Mouse (Mus musculus) embryonic facial prominence, embryonic 12.5 days (tissue): ENCODE measurements around the gene Clec3a. TPM values are rescaled to one million over a fixed set of nuclear protein-coding genes. Genes with fewer than 3 reads are reported as not detected.
A peak's percentile ranks its signal among the peaks of the same experiment; 100 is the strongest.

Experiments used
- ATAC-seq: fragments of 200-750 bp; cut with Nextera tagmentation; 2 replicates; pipeline ENCODE4 v1.8.0; 2017; ENCODE audit not compliant: insufficient number of reproducible peaks, insufficient read depth, low FRiP score, low TSS enrichment
- H3K27ac ChIP-seq: fragments of 300-500 bp; sonication (generic); 2 replicates; pipeline ENCODE4 v1.5.1; 2016; ENCODE audit warnings: mild to moderate bottlenecking
- H3K27me3 ChIP-seq: fragments of 300-500 bp; sonication (generic); 2 replicates; pipeline ENCODE4 v1.6.1; 2016; ENCODE audit warnings: mild to moderate bottlenecking, moderate library complexity
- H3K36me3 ChIP-seq: fragments of 300-500 bp; sonication (generic); 2 replicates; pipeline ENCODE4 v1.6.1; 2016; ENCODE audit warnings: mild to moderate bottlenecking
- H3K4me1 ChIP-seq: fragments of 300-500 bp; sonication (generic); 2 replicates; pipeline ENCODE4 v1.6.1; 2016
- H3K4me2 ChIP-seq: fragments of 300-500 bp; sonication (generic); replicated peaks from 2 replicates; pipeline ENCODE4 v1.6.1; 2016; ENCODE audit warnings: mild to moderate bottlenecking, moderate library complexity
- H3K4me3 ChIP-seq: fragments of 300-500 bp; sonication (generic); 2 replicates; pipeline ENCODE4 v1.5.1; 2016; ENCODE audit warnings: mild to moderate bottlenecking
- H3K9ac ChIP-seq: fragments of 300-500 bp; sonication (generic); 2 replicates; pipeline ENCODE4 v1.6.1; 2016; ENCODE audit warnings: mild to moderate bottlenecking, moderate library complexity
- H3K9me3 ChIP-seq: fragments of 300-500 bp; sonication (generic); 2 replicates; pipeline ENCODE4 v1.6.1; 2016; ENCODE audit warnings: mild to moderate bottlenecking, moderate library complexity
- WGBS: fragments of 180-500 bp; shearing (Covaris S2); methylation state at CpG from one replicate; pipeline ENCODE4 v1.1.7; 2016; 5-methylcytosine and 5-hydroxymethylcytosine counted together
- polyA plus RNA-seq: library from polyadenylated mRNA; unstranded; fragments of >200 nt; fragmentation: Nextera tagmentation; extraction: Ambion mirVana; gene quantifications from 2 replicates; pipeline ENCODE4 v1.2.1, GENCODE M21; 2016

Clec3a gene
- polyA plus RNA-seq, 1 experiment from 2014 or later: 0.50 TPM

GRCm38 (mm10) chr8:114421544-114421943 lies 3.7 kb downstream of the Clec3a start:
- no peaks in the 10 kb centered on the region for H3K27me3 ChIP-seq
- H3K4me3 ChIP-seq: no peak overlapping the region
- no peak for ATAC-seq

GRCm38 (mm10) chr8:114438236-114438635 lies 20.4 kb downstream of the Clec3a start:
- Histone ChIP-seq H3K27ac (no peak overlapping the region), H3K4me3 (no peak overlapping the region), H3K9me3 (no peaks in the 10 kb centered on the region), H3K36me3 (no peaks in the 10 kb centered on the region), H3K4me1 (peaks cover 4% of the 10 kb centered on the region; the same call in 1 of the 2 replicates), H3K27me3 (no peaks in the 10 kb centered on the region), H3K9ac (no peak overlapping the region), H3K4me2 (no peak overlapping the region)
- WGBS: 10% methylated on average over 6 of the region's 6 CpGs
- ATAC-seq: no peak

More at GRCm38 (mm10) chr8:114421544-114421943, 3.7 kb downstream of the Clec3a start:
- WGBS: 77% methylated on average over 4 of the region's 4 CpGs
- Histone ChIP-seq H3K36me3 (no peaks in the 10 kb centered on the region), H3K4me2 (no peak overlapping the region), H3K4me1 (no peaks in the 10 kb centered on the region), H3K9me3 (no peaks in the 10 kb centered on the region), H3K9ac (no peak overlapping the region), H3K27ac (no peak overlapping the region)

- peak within 1 kb of the TSS; percentile 55 for H3K4me3 ChIP-seq
- H3K9me3 ChIP-seq: no peaks in the 10 kb centered on the region
- no peaks in the 10 kb centered on the region for H3K36me3 ChIP-seq
- H3K9ac ChIP-seq: peak within 1 kb of the TSS; percentile 66
- no peaks in the 10 kb centered on the region for H3K27me3 ChIP-seq
- H3K4me1 ChIP-seq: peaks cover 4% of the 10 kb centered on the region; the same call in 1 of the 2 replicates
- WGBS: under 1% methylated on average over 54 of the region's 54 CpGs
- H3K27ac ChIP-seq: peak within 1 kb of the TSS; percentile 51; the same call in 1 of the 2 replicates
- H3K4me2 ChIP-seq: peak within 1 kb of the TSS; percentile 78
- peak; percentile 99 for ATAC-seq
These were observed 21.7 kb downstream of the Clec3a start, which contains the start of gene Wwox for GRCm38 (mm10) chr8:114439334-114440204. TSS of gene Wwox (plus strand) at chr8:114439655.

GRCm38 (mm10) chr8:114440205-114440589 lies 22.3 kb downstream of the Clec3a start:
- Histone ChIP-seq H3K4me3 (peak overlapping the region; percentile 55), H3K27me3 (no peaks in the 10 kb centered on the region), H3K9me3 (no peaks in the 10 kb centered on the region), H3K27ac (0 out of 2 replicates have a peak overlapping the region, but pooled peaks have one; percentile 51), H3K36me3 (no peaks in the 10 kb centered on the region), H3K4me2 (peak overlapping the region; percentile 78), H3K4me1 (peaks cover 4% of the 10 kb centered on the region; the same call in 1 of the 2 replicates), H3K9ac (peak overlapping the region; percentile 66)
- no peak for ATAC-seq
- WGBS: 14% methylated on average over 5 of the region's 5 CpGs

GRCm38 (mm10) chr8:114441616-114442015 lies 23.7 kb downstream of the Clec3a start:
- Histone ChIP-seq H3K4me2 (no peak overlapping the region), H3K27me3 (no peaks in the 10 kb centered on the region), H3K4me1 (peaks cover 4% of the 10 kb centered on the region; the same call in 1 of the 2 replicates), H3K9ac (no peak overlapping the region), H3K36me3 (no peaks in the 10 kb centered on the region), H3K9me3 (no peaks in the 10 kb centered on the region), H3K27ac (no peak overlapping the region), H3K4me3 (no peak overlapping the region)
- WGBS: 86% methylated on average over 4 of the region's 4 CpGs
- ATAC-seq: no peak

GRCm38 (mm10) chr8:114446884-114447283 lies 29.0 kb downstream of the Clec3a start:
- no peaks in the 10 kb centered on the region for H3K9me3 ChIP-seq
- H3K27me3 ChIP-seq: no peaks in the 10 kb centered on the region
- no peak overlapping the region for H3K9ac ChIP-seq
- H3K36me3 ChIP-seq: peaks cover 3% of the 10 kb centered on the region; the same call in 1 of the 2 replicates
- no peaks in the 10 kb centered on the region for H3K4me1 ChIP-seq
- ATAC-seq: no peak
- no peak overlapping the region for H3K27ac ChIP-seq
- WGBS: 75% methylated on average over 7 of the region's 7 CpGs
- H3K4me3 ChIP-seq: no peak overlapping the region
- no peak overlapping the region for H3K4me2 ChIP-seq

- Histone ChIP-seq H3K9ac (no peak overlapping the region), H3K4me2 (no peak overlapping the region), H3K36me3 (peaks cover 3% of the 10 kb centered on the region; the same call in 1 of the 2 replicates), H3K27me3 (no peaks in the 10 kb centered on the region), H3K9me3 (no peaks in the 10 kb centered on the region), H3K27ac (no peak overlapping the region), H3K4me1 (no peaks in the 10 kb centered on the region), H3K4me3 (no peak overlapping the region)
- no peak for ATAC-seq
- WGBS: 90% methylated on average over 8 of the region's 8 CpGs
These were observed 34.4 kb downstream of the Clec3a start for GRCm38 (mm10) chr8:114452278-114452677.

- no peak for ATAC-seq
- WGBS: 6% methylated on average over 9 of the region's 9 CpGs
- Histone ChIP-seq H3K36me3 (peaks cover 3% of the 10 kb centered on the region; the same call in 1 of the 2 replicates), H3K9me3 (no peaks in the 10 kb centered on the region), H3K9ac (no peak overlapping the region), H3K4me2 (0 out of 2 replicates have a peak overlapping the region, but pooled peaks have one; percentile 12), H3K27me3 (no peaks in the 10 kb centered on the region), H3K4me3 (no peak overlapping the region), H3K27ac (no peak overlapping the region), H3K4me1 (no peaks in the 10 kb centered on the region)
These were observed 34.9 kb downstream of the Clec3a start for GRCm38 (mm10) chr8:114452781-114453221.

GRCm38 (mm10) chr8:114455302-114455701 lies 37.4 kb downstream of the Clec3a start:
- Histone ChIP-seq H3K4me1 (no peaks in the 10 kb centered on the region), H3K27me3 (no peaks in the 10 kb centered on the region), H3K27ac (no peak overlapping the region), H3K36me3 (no peaks in the 10 kb centered on the region), H3K4me2 (no peak overlapping the region), H3K9ac (no peak overlapping the region), H3K4me3 (no peak overlapping the region), H3K9me3 (no peaks in the 10 kb centered on the region)
- WGBS: 87% methylated on average over 8 of the region's 8 CpGs
- no peak for ATAC-seq

GRCm38 (mm10) chr8:114455953-114456352 lies 38.1 kb downstream of the Clec3a start:
- Histone ChIP-seq H3K27me3 (no peaks in the 10 kb centered on the region), H3K4me1 (no peaks in the 10 kb centered on the region), H3K9me3 (no peaks in the 10 kb centered on the region), H3K9ac (no peak overlapping the region), H3K27ac (no peak overlapping the region), H3K36me3 (no peaks in the 10 kb centered on the region), H3K4me2 (no peak overlapping the region; the same call in 1 of the 2 replicates), H3K4me3 (no peak overlapping the region)
- ATAC-seq: no peak
- WGBS: 70% methylated on average over 15 of the region's 15 CpGs

- H3K4me2 ChIP-seq: no peak overlapping the region
- 76% methylated on average over 25 of the region's 25 CpGs for WGBS
- no peak for ATAC-seq
- no peaks in the 10 kb centered on the region for H3K36me3 ChIP-seq
- H3K4me3 ChIP-seq: no peak overlapping the region
- no peaks in the 10 kb centered on the region for H3K4me1 ChIP-seq
- no peak overlapping the region for H3K27ac ChIP-seq
- H3K9ac ChIP-seq: no peak overlapping the region
- no peaks in the 10 kb centered on the region for H3K27me3 ChIP-seq
- no peaks in the 10 kb centered on the region for H3K9me3 ChIP-seq
These were observed 40.4 kb downstream of the Clec3a start for GRCm38 (mm10) chr8:114458113-114458784.
